Mouse (Mus musculus) lung, embryonic 14.5 days (tissue): ENCODE measurements at regions not wholly inside any gene's neighbourhood (a gene's known extent, or its start where the extent isn't known, plus 50 kb on each side); places are given as distances from the start of the nearest gene placed in this dataset.

Experiments
- ATAC-seq: fragments of 200-750 bp; cut with Nextera tagmentation; 2 replicates; pipeline ENCODE4 v1.8.0; 2017; ENCODE audit warnings: mild to moderate bottlenecking, moderate TSS enrichment, moderate library complexity; ENCODE audit not compliant: insufficient read depth
- DNase-seq: peaks from one replicate; pipeline ENCODE4 v3.0.0-alpha.2; 2015
- H3K27ac ChIP-seq: fragments of 300-500 bp; sonication (generic); 2 replicates; pipeline ENCODE4 v1.5.1; 2014; ENCODE audit warnings: low read depth, mild to moderate bottlenecking, moderate library complexity
- H3K27me3 ChIP-seq: fragments of 300-500 bp; sonication (generic); 2 replicates; pipeline ENCODE4 v1.6.1; 2014; ENCODE audit warnings: low read length, control low read depth; ENCODE audit not compliant: insufficient read depth
- H3K36me3 ChIP-seq: fragments of 300-500 bp; sonication (generic); 2 replicates; pipeline ENCODE4 v1.6.1; 2014; ENCODE audit warnings: control low read depth; ENCODE audit not compliant: insufficient read depth
- H3K4me1 ChIP-seq: fragments of 300-500 bp; sonication (generic); 2 replicates; pipeline ENCODE4 v1.6.1; 2014; ENCODE audit warnings: antibody characterized with exemption, control low read depth; ENCODE audit not compliant: insufficient read depth
- H3K4me2 ChIP-seq: fragments of 300-500 bp; sonication (generic); 2 replicates; pipeline ENCODE4 v1.6.1; 2014; ENCODE audit warnings: mild to moderate bottlenecking
- H3K4me3 ChIP-seq: fragments of 300-500 bp; sonication (generic); 2 replicates; pipeline ENCODE4 v1.5.1; 2014; ENCODE audit warnings: low read depth, low read length
- H3K9ac ChIP-seq: fragments of 300-500 bp; sonication (generic); 2 replicates; pipeline ENCODE4 v1.6.1; 2014
- H3K9me3 ChIP-seq: fragments of 300-500 bp; sonication (generic); 2 replicates; pipeline ENCODE4 v1.6.1; 2016; ENCODE audit warnings: low read depth, low read length, control low read depth
- CTCF ChIP-seq: IDR thresholded peaks from 2 replicates; pipeline ENCODE4 v1.5.1; 2016; ENCODE audit warnings: antibody characterized with exemption, low read depth
- WGBS: fragments of 180-500 bp; shearing (Covaris S2); extraction: QIAGEN DNeasy Blood & Tissue Kit; methylation state at CpG from one replicate; pipeline ENCODE4 v1.1.7; 2014; 5-methylcytosine and 5-hydroxymethylcytosine counted together

- Histone ChIP-seq H3K4me3 (no peak overlapping the region), H3K4me2 (no peak overlapping the region), H3K9ac (no peak overlapping the region), H3K4me1 (no peaks in the 10 kb centered on the region), H3K27me3 (no peaks in the 10 kb centered on the region), H3K9me3 (no peaks in the 10 kb centered on the region), H3K27ac (no peak overlapping the region), H3K36me3 (no peaks in the 10 kb centered on the region)
- DNase-seq (no peak), ATAC-seq (no peak)
- 70% methylated on average over 7 of the region's 7 CpGs for WGBS
- TF ChIP-seq CTCF: no peak
Observed at GRCm38 (mm10) chr13:93550311-93550710, 50.7 kb upstream of the Jmy start.
